Mouse (Mus musculus) cerebral cortex, adult 2 months (tissue): Measurements from ENCODE around the gene Trim58.

Experiments used
- WGBS: fragments of 180-500 bp; shearing (Covaris S2); methylation state at CpG from one replicate; pipeline ENCODE4 v1.1.7; 2018; 5-methylcytosine and 5-hydroxymethylcytosine counted together

The Trim58 gene

GRCm38 (mm10) chr11:58640272-58640867, at the start of gene Trim58:
Trim58 (plus strand) TSS chr11:58640465.
- WGBS, result 3% methylated on average over 34 of the region's 34 CpGs

- 86% methylated on average over 6 of the region's 6 CpGs for WGBS
Observed at GRCm38 (mm10) chr11:58594814-58595213, 45.5 kb upstream of the Trim58 start, which contains the start of gene Olfr324. Olfr324 (plus strand) TSS chr11:58595114.

GRCm38 (mm10) chr11:58597837-58598236, 42.4 kb upstream of the Trim58 start:
- 92% methylated on average over 13 of the region's 13 CpGs for whole genome bisulfite sequencing

GRCm38 (mm10) chr11:58602800-58603560, 37.3 kb upstream of the Trim58 start:
- 87% methylated on average over 6 of the region's 6 CpGs for WGBS

GRCm38 (mm10) chr11:58604688-58605087, 35.6 kb upstream of the Trim58 start:
- WGBS, result 88% methylated on average over 2 of the region's 2 CpGs

GRCm38 (mm10) chr11:58605228-58605627, 35.0 kb upstream of the Trim58 start:
- 94% methylated on average over 3 of the region's 3 CpGs for WGBS

GRCm38 (mm10) chr11:58606177-58606919, 33.9 kb upstream of the Trim58 start:
- WGBS, result 93% methylated on average over 12 of the region's 12 CpGs

GRCm38 (mm10) chr11:58607030-58607429, 33.2 kb upstream of the Trim58 start:
- 72% methylated on average over 6 of the region's 6 CpGs for WGBS

GRCm38 (mm10) chr11:58613359-58613758, 26.9 kb upstream of the Trim58 start:
- WGBS, result 66% methylated on average over 3 of the region's 3 CpGs

GRCm38 (mm10) chr11:58615975-58616374, 24.3 kb upstream of the Trim58 start, which contains the start of gene 2210407C18Rik:
2210407C18Rik (minus strand) TSS chr11:58616075.
- WGBS, result 90% methylated on average over 4 of the region's 4 CpGs

- 79% methylated on average over 3 of the region's 3 CpGs for WGBS
Observed at GRCm38 (mm10) chr11:58618369-58618768, 21.9 kb upstream of the Trim58 start.

GRCm38 (mm10) chr11:58618793-58619192, 21.5 kb upstream of the Trim58 start:
- 70% methylated on average over 6 of the region's 6 CpGs for WGBS

- 62% methylated on average over 4 of the region's 4 CpGs for WGBS
Observed at GRCm38 (mm10) chr11:58626146-58626545, 14.1 kb upstream of the Trim58 start.

- 88% methylated on average over 5 of the region's 5 CpGs for WGBS
Observed at GRCm38 (mm10) chr11:58630401-58630800, 9.9 kb upstream of the Trim58 start, which contains the start of gene Olfr323. Olfr323 (minus strand) TSS chr11:58630501.

- 68% methylated on average over 4 of the region's 4 CpGs for WGBS
Observed at GRCm38 (mm10) chr11:58634878-58635277, 5.4 kb upstream of the Trim58 start.

- WGBS, result 28% methylated on average over 4 of the region's 4 CpGs
Observed at GRCm38 (mm10) chr11:58636376-58636977, 3.8 kb upstream of the Trim58 start.

- 67% methylated on average over 7 of the region's 7 CpGs for WGBS
Observed at GRCm38 (mm10) chr11:58638176-58638701, 2.0 kb upstream of the Trim58 start.

GRCm38 (mm10) chr11:58641057-58641456, 792 bp downstream of the Trim58 start:
- WGBS, result 32% methylated on average over 14 of the region's 14 CpGs

GRCm38 (mm10) chr11:58641638-58642358, 1.5 kb downstream of the Trim58 start:
- 85% methylated on average over 13 of the region's 13 CpGs for WGBS

- WGBS, result 20% methylated on average over 6 of the region's 6 CpGs
Observed at GRCm38 (mm10) chr11:58643350-58643749, 3.1 kb downstream of the Trim58 start.

GRCm38 (mm10) chr11:58655151-58655550, 14.9 kb downstream of the Trim58 start:
- 90% methylated on average over 3 of the region's 3 CpGs for WGBS
